Mouse (Mus musculus) heart, embryonic 14.5 days (tissue): ENCODE measurements around the gene Fh1. TPM values are rescaled to one million over a fixed set of nuclear protein-coding genes. Genes with fewer than 3 reads are reported as not detected.

Experiments used
- ATAC-seq: fragments of 200-750 bp; cut with Nextera tagmentation; 2 replicates; pipeline ENCODE4 v1.8.0; 2017; ENCODE audit warnings: low read depth, moderate TSS enrichment; ENCODE audit not compliant: insufficient number of reproducible peaks, insufficient read depth, low FRiP score
- H3K27ac ChIP-seq, 2 experiments: fragments of 200-500 bp in 1 of 2; fragments of 300-500 bp in 1 of 2; sonication (generic) in 1 of 2; replicated peaks in 1 of 2; 2 replicates each; pipeline ENCODE4 v1.5.1; 2012 to 2014; ENCODE audit warnings: low read depth in 2 of 2, low read length in 2 of 2, control low read depth in 1 of 2, mild to moderate bottlenecking in 1 of 2, mixed read lengths in 1 of 2; ENCODE audit not compliant: control insufficient read depth in 1 of 2, insufficient read depth in 1 of 2
- H3K27me3 ChIP-seq: fragments of 300-500 bp; sonication (generic); 2 replicates; pipeline ENCODE4 v1.6.1; 2014; ENCODE audit warnings: mild to moderate bottlenecking, low read length, control low read depth; ENCODE audit not compliant: control insufficient read depth, insufficient read depth
- H3K36me3 ChIP-seq: fragments of 300-500 bp; sonication (generic); 2 replicates; pipeline ENCODE4 v1.6.1; 2014; ENCODE audit warnings: mild to moderate bottlenecking, control low read depth, low read length, mixed read lengths; ENCODE audit not compliant: control insufficient read depth, insufficient read depth
- H3K4me1 ChIP-seq, 2 experiments: fragments of 200-500 bp in 1 of 2; fragments of 300-500 bp in 1 of 2; sonication (generic) in 1 of 2; 2 replicates each; pipeline ENCODE4 v1.6.1; 2012 to 2014; ENCODE audit warnings: low read length in 2 of 2, control low read depth in 1 of 2, mixed read lengths in 1 of 2; ENCODE audit not compliant: control insufficient read depth in 2 of 2, insufficient read depth in 2 of 2
- H3K4me2 ChIP-seq: fragments of 300-500 bp; sonication (generic); 2 replicates; pipeline ENCODE4 v1.6.1; 2014; ENCODE audit warnings: mild to moderate bottlenecking, low read length
- H3K4me3 ChIP-seq, 2 experiments: fragments of 200-500 bp in 1 of 2; fragments of 300-500 bp in 1 of 2; sonication (generic) in 1 of 2; 2 replicates each; pipeline ENCODE4 v1.5.1; 2012 to 2014; ENCODE audit warnings: low read length in 2 of 2, mild to moderate bottlenecking in 2 of 2, control low read depth in 1 of 2, low read depth in 1 of 2, moderate library complexity in 1 of 2; ENCODE audit not compliant: control insufficient read depth in 1 of 2, insufficient read depth in 1 of 2
- H3K9ac ChIP-seq: fragments of 300-500 bp; sonication (generic); 2 replicates; pipeline ENCODE4 v1.6.1; 2014; ENCODE audit warnings: mild to moderate bottlenecking, low read length
- H3K9me3 ChIP-seq: fragments of 300-500 bp; sonication (generic); 2 replicates; pipeline ENCODE4 v1.6.1; 2016; ENCODE audit warnings: low read length, control low read depth; ENCODE audit not compliant: control insufficient read depth
- WGBS: fragments of 180-500 bp; shearing (Covaris S2); extraction: QIAGEN DNeasy Blood & Tissue Kit; methylation state at CpG from one replicate; pipeline ENCODE4 v1.1.7; 2014; 5-methylcytosine and 5-hydroxymethylcytosine counted together
- polyA plus RNA-seq: library from polyadenylated mRNA; unstranded; fragments of >200 nt; fragmentation: Nextera tagmentation; extraction: Ambion mirVana; gene quantifications from 2 replicates; pipeline ENCODE4 v1.2.1, GENCODE M21; 2014

Gene Fh1
- polyA plus RNA-seq, 1 experiment from 2014 or later: 312 TPM

- no peaks in the 10 kb centered on the region for H3K27me3 ChIP-seq
- no peak overlapping the region for H3K4me3 ChIP-seq
- no peak for ATAC-seq
- H3K4me2 ChIP-seq: no peak overlapping the region
- H3K9ac ChIP-seq: no peak overlapping the region
- no peak overlapping the region for H3K27ac ChIP-seq
- H3K4me1 ChIP-seq: no peaks in the 10 kb centered on the region
- WGBS: 58% methylated on average over 6 of the region's 6 CpGs
- H3K36me3 ChIP-seq: no peaks in the 10 kb centered on the region
- H3K9me3 ChIP-seq: no peaks in the 10 kb centered on the region
These were observed 59.8 kb downstream of the Fh1 start for GRCm38 (mm10) chr1:175565579-175566103.

GRCm38 (mm10) chr1:175564321-175564720, 61.1 kb downstream of the Fh1 start:
- no peak for ATAC-seq
- 82% methylated on average over 4 of the region's 4 CpGs for WGBS
- Histone ChIP-seq H3K4me3 (no peak overlapping the region), H3K27me3 (no peaks in the 10 kb centered on the region), H3K9me3 (no peaks in the 10 kb centered on the region), H3K4me2 (no peak overlapping the region), H3K36me3 (no peaks in the 10 kb centered on the region), H3K27ac (no peak overlapping the region), H3K9ac (no peak overlapping the region), H3K4me1 (no peaks in the 10 kb centered on the region)

GRCm38 (mm10) chr1:175562379-175562778, 63.1 kb downstream of the Fh1 start:
- Histone ChIP-seq H3K4me1 (no peaks in the 10 kb centered on the region), H3K27me3 (no peaks in the 10 kb centered on the region), H3K4me2 (no peak overlapping the region), H3K9me3 (no peaks in the 10 kb centered on the region), H3K9ac (no peak overlapping the region), H3K27ac (no peak overlapping the region), H3K36me3 (no peaks in the 10 kb centered on the region), H3K4me3 (no peak overlapping the region)
- no peak for ATAC-seq
- 77% methylated on average over 2 of the region's 2 CpGs for WGBS

GRCm38 (mm10) chr1:175561806-175562205, 63.6 kb downstream of the Fh1 start:
- ATAC-seq: no peak
- Histone ChIP-seq H3K4me1 (no peaks in the 10 kb centered on the region), H3K27me3 (no peaks in the 10 kb centered on the region)

GRCm38 (mm10) chr1:175554641-175555040, 70.8 kb downstream of the Fh1 start:
- H3K4me2 ChIP-seq: no peak overlapping the region
- no peaks in the 10 kb centered on the region for H3K4me1 ChIP-seq
- ATAC-seq: no peak
- H3K9ac ChIP-seq: no peak overlapping the region
- WGBS: 86% methylated on average over 1 of the region's 1 CpGs
- no peaks in the 10 kb centered on the region for H3K9me3 ChIP-seq
- H3K27ac ChIP-seq: no peak overlapping the region
- no peak overlapping the region for H3K4me3 ChIP-seq
- no peaks in the 10 kb centered on the region for H3K36me3 ChIP-seq
- H3K27me3 ChIP-seq: no peaks in the 10 kb centered on the region

More at GRCm38 (mm10) chr1:175561806-175562205, 63.6 kb downstream of the Fh1 start:
- H3K9ac ChIP-seq: no peak overlapping the region
- no peak overlapping the region for H3K4me2 ChIP-seq
- H3K27ac ChIP-seq: no peak overlapping the region
- H3K36me3 ChIP-seq: no peaks in the 10 kb centered on the region
- H3K4me3 ChIP-seq: no peak overlapping the region
- no peaks in the 10 kb centered on the region for H3K9me3 ChIP-seq

GRCm38 (mm10) chr1:175552474-175552873, 73.0 kb downstream of the Fh1 start:
- Histone ChIP-seq H3K27ac (no peak overlapping the region), H3K4me1 (no peaks in the 10 kb centered on the region), H3K4me2 (no peak overlapping the region), H3K4me3 (no peak overlapping the region), H3K27me3 (no peaks in the 10 kb centered on the region), H3K36me3 (no peaks in the 10 kb centered on the region), H3K9me3 (no peaks in the 10 kb centered on the region), H3K9ac (no peak overlapping the region)
- no peak for ATAC-seq
- 56% methylated on average over 3 of the region's 3 CpGs for WGBS

GRCm38 (mm10) chr1:175550586-175550985, 74.8 kb downstream of the Fh1 start:
- Histone ChIP-seq H3K9me3 (no peaks in the 10 kb centered on the region), H3K9ac (no peak overlapping the region), H3K27me3 (no peaks in the 10 kb centered on the region), H3K27ac (no peak overlapping the region), H3K36me3 (no peaks in the 10 kb centered on the region), H3K4me2 (no peak overlapping the region), H3K4me3 (no peak overlapping the region), H3K4me1 (no peaks in the 10 kb centered on the region)
- WGBS: 71% methylated on average over 1 of the region's 1 CpGs
- no peak for ATAC-seq
